In genomic region chr14:105698616-105699015, GRCm38 (mm10) we compare ENCODE assay signal across 13 mouse cellular contexts.
"Had no signal": no experiment of that assay in that cellular context is flagged by ENCODE, and none has a peak within 500 bp of the region (broad histone marks: within the 10 kb centered on the region; RNA-seq: fewer than 3 reads in every experiment).

No protein-coding gene starts in this region.

- H3K27me3 ChIP-seq: kidney, embryonic 15.5 days; limb, embryonic 15.5 days; liver, embryonic 12.5 days; megakaryocyte, embryonic 14.5 days; midbrain, embryonic 12.5 days had no signal

- H3K4me3 ChIP-seq: kidney, embryonic 15.5 days; limb, embryonic 15.5 days; liver, embryonic 12.5 days; megakaryocyte, embryonic 14.5 days; midbrain, embryonic 12.5 days had no signal

- H3K4me1 ChIP-seq: kidney, embryonic 15.5 days; limb, embryonic 15.5 days; liver, embryonic 12.5 days; midbrain, embryonic 12.5 days had no signal

- H3K36me3 ChIP-seq: kidney, embryonic 15.5 days; limb, embryonic 15.5 days; liver, embryonic 12.5 days; midbrain, embryonic 12.5 days had no signal

- H3K27ac ChIP-seq: kidney, embryonic 15.5 days; limb, embryonic 15.5 days; liver, embryonic 12.5 days; macrophage; midbrain, embryonic 12.5 days had no signal

- H3K9ac ChIP-seq: kidney, embryonic 15.5 days; limb, embryonic 15.5 days; liver, embryonic 12.5 days; lung, embryonic 14.5 days; midbrain, embryonic 12.5 days had no signal

- DNase-seq: kidney, postnatal 25 days; layer of hippocampus, postnatal 36 days; lung, embryonic 14.5 days; lung, postnatal 10 days; right cerebral cortex, postnatal 25 days; thymus, postnatal 36 days had no signal

- H3K9me3 ChIP-seq: kidney, embryonic 15.5 days; limb, embryonic 15.5 days; liver, embryonic 12.5 days; megakaryocyte, embryonic 14.5 days; midbrain, embryonic 12.5 days had no signal

- ATAC-seq: liver, embryonic 12.5 days; midbrain, embryonic 16.5 days had no signal

- H3K4me2 ChIP-seq: kidney, embryonic 15.5 days; limb, embryonic 15.5 days; liver, embryonic 12.5 days; lung, embryonic 14.5 days; midbrain, embryonic 12.5 days had no signal
